Mouse (Mus musculus) E14TG2a.4 (cell line): ENCODE results near the gene Crybg3.
A peak's percentile ranks its signal among the peaks of the same experiment; 100 is the strongest.

Experiments used
- H3K27me3 ChIP-seq: 2 replicates; pipeline ENCODE4 v1.6.1; 2014; ENCODE audit warnings: low read length, control low read depth; ENCODE audit not compliant: insufficient read depth
- H3K36me3 ChIP-seq: 2 replicates; pipeline ENCODE4 v1.6.1; 2014; ENCODE audit warnings: low read length, control low read depth; ENCODE audit not compliant: insufficient read depth
- H3K4me1 ChIP-seq: replicated peaks from 2 replicates; pipeline ENCODE4 v1.6.1; 2014; ENCODE audit warnings: low read depth, low read length, control low read depth
- H3K4me3 ChIP-seq: replicated peaks from 2 replicates; pipeline ENCODE4 v1.5.1; 2014; ENCODE audit warnings: mild to moderate bottlenecking, low read length
- H3K9me3 ChIP-seq: 2 replicates; pipeline ENCODE4 v1.6.1; 2014; ENCODE audit warnings: low read length, control low read depth
- CTCF ChIP-seq: conservative IDR thresholded peaks from 2 replicates; pipeline ENCODE4 v1.5.1; 2014; ENCODE audit warnings: low read length
- NANOG ChIP-seq: IDR thresholded peaks from 2 replicates; pipeline ENCODE4 v1.6.1; 2014; ENCODE audit warnings: borderline replicate concordance, low read length, mixed read lengths
- POU5F1 ChIP-seq: IDR thresholded peaks from 2 replicates; pipeline ENCODE4 v1.6.1; 2014; ENCODE audit warnings: low read length, borderline replicate concordance

Gene Crybg3

GRCm38 (mm10) chr16:59551507-59551906 lies 49.3 kb downstream of the Crybg3 start:
- TF ChIP-seq CTCF = no peak
- TF ChIP-seq POU5F1 = no peak
- TF ChIP-seq NANOG = no peak
- Histone ChIP-seq H3K4me3 (no peak overlapping the region), H3K27me3 (no peaks in the 10 kb centered on the region), H3K36me3 (peaks cover 22% of the 10 kb centered on the region), H3K9me3 (no peaks in the 10 kb centered on the region), H3K4me1 (peaks cover 44% of the 10 kb centered on the region)

GRCm38 (mm10) chr16:59549631-59550030 lies 51.1 kb downstream of the Crybg3 start:
- TF ChIP-seq POU5F1 (no peak), CTCF (no peak), NANOG (no peak)
- Histone ChIP-seq H3K4me3 (no peak overlapping the region), H3K27me3 (no peaks in the 10 kb centered on the region), H3K36me3 (peaks cover 14% of the 10 kb centered on the region), H3K9me3 (no peaks in the 10 kb centered on the region), H3K4me1 (peaks cover 46% of the 10 kb centered on the region)

DNA sequence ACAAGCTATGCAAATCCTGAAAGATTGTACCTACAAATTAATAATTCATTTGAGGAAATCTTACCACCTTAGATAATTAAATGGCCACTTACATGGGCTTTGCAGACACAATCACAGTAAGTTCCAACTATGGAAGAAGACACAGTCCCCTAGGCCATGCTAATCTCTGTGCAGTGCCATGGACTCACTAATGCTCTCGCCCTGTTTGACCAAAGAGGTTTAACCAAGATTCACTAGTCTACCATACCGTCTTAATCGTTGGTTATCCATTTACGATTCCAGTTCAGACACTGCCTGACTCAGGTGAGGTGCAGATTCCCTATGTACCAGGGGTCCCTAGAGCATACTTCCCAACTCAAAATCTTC lies 52.2 kb downstream of the Crybg3 start:
- no peak for TF ChIP-seq CTCF
- TF ChIP-seq POU5F1 = no peak
- TF ChIP-seq NANOG = no peak
- Histone ChIP-seq H3K9me3 (no peaks in the 10 kb centered on the region), H3K36me3 (0 out of 2 replicates have a peak, but pooled peaks cover 6% of the 10 kb centered on the region), H3K4me1 (peaks cover 57% of the 10 kb centered on the region), H3K4me3 (no peak overlapping the region), H3K27me3 (no peaks in the 10 kb centered on the region)

GRCm38 (mm10) chr16:59547887-59548581 lies 52.7 kb downstream of the Crybg3 start:
- no peaks in the 10 kb centered on the region for H3K27me3 ChIP-seq
- 0 out of 2 replicates have a peak, but pooled peaks cover 6% of the 10 kb centered on the region for H3K36me3 ChIP-seq

DNA sequence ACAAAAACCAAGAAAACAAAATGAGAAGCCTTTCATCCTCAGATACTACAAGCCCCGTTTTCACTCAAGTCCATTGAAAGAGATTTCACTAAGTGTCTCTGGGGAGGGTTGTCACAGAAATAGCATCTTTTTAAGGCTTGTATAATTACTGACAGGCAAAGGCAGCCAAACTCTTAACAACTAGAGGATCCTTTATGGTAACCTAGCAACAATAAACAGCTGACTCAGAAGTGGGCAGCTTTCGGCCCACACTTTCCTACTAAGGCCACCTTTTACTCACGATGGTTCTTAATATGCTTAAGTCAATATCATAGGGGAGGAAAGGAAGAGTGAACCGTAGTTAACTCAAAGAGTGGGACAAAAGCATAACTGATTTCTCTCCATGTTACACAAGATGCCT lies 53.3 kb downstream of the Crybg3 start:
- TF ChIP-seq POU5F1 (no peak), CTCF (no peak)

More at GRCm38 (mm10) chr16:59547887-59548581, 52.7 kb downstream of the Crybg3 start:
- Histone ChIP-seq H3K4me1 (peaks cover 57% of the 10 kb centered on the region), H3K4me3 (no peak overlapping the region; the same call in 1 of the 2 replicates), H3K9me3 (no peaks in the 10 kb centered on the region)
- TF ChIP-seq CTCF (no peak), POU5F1 (no peak), NANOG (no peak)

GRCm38 (mm10) chr16:59545360-59545759 lies 55.4 kb downstream of the Crybg3 start:
- no peaks in the 10 kb centered on the region for H3K9me3 ChIP-seq
- H3K4me1 ChIP-seq = peaks cover 68% of the 10 kb centered on the region
- no peak overlapping the region for H3K4me3 ChIP-seq
- no peaks in the 10 kb centered on the region for H3K27me3 ChIP-seq
- 0 out of 2 replicates have a peak, but pooled peaks cover 3% of the 10 kb centered on the region for H3K36me3 ChIP-seq
- no peak for TF ChIP-seq CTCF
- TF ChIP-seq POU5F1 = no peak
- peak; percentile 71 for TF ChIP-seq NANOG

More for the DNA sequence above, 53.3 kb downstream of the Crybg3 start:
- H3K4me3 ChIP-seq = no peak overlapping the region
- no peaks in the 10 kb centered on the region for H3K27me3 ChIP-seq
- H3K36me3 ChIP-seq = 0 out of 2 replicates have a peak, but pooled peaks cover 6% of the 10 kb centered on the region
- peaks cover 57% of the 10 kb centered on the region for H3K4me1 ChIP-seq
- H3K9me3 ChIP-seq = no peaks in the 10 kb centered on the region

DNA sequence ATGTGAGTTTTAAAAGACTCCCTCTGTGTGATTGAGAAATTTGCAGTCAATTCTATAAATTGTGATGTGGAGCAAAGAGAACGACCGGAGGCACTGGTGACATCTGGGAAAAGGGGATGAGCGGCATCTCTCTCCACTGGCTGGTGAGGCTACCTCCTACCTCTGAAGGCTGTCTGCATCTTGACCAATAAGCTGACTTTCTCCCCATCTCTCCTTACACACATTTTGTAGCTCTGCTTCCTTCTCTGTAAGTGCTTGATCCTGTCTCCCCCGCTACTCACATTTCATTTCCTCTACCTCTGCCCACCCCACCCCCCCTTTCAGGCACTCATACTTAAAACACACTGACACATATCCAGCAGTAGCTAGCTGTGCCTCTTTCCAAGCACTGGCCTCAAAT lies 59.4 kb downstream of the Crybg3 start:
- no peak overlapping the region for H3K4me3 ChIP-seq
- TF ChIP-seq CTCF (no peak), POU5F1 (no peak), NANOG (no peak)
- H3K9me3 ChIP-seq = no peaks in the 10 kb centered on the region
- no peaks in the 10 kb centered on the region for H3K27me3 ChIP-seq
- 0 out of 2 replicates have a peak, but pooled peaks cover 11% of the 10 kb centered on the region for H3K36me3 ChIP-seq
- peaks cover 46% of the 10 kb centered on the region for H3K4me1 ChIP-seq

- peaks cover 45% of the 10 kb centered on the region for H3K4me1 ChIP-seq
Measured at GRCm38 (mm10) chr16:59540944-59541343, 59.8 kb downstream of the Crybg3 start.

More at GRCm38 (mm10) chr16:59540944-59541343, 59.8 kb downstream of the Crybg3 start:
- Histone ChIP-seq H3K4me3 (no peak overlapping the region), H3K27me3 (no peaks in the 10 kb centered on the region), H3K36me3 (peaks cover 14% of the 10 kb centered on the region), H3K9me3 (no peaks in the 10 kb centered on the region)
- TF ChIP-seq POU5F1 = no peak
- TF ChIP-seq NANOG = no peak
- no peak for TF ChIP-seq CTCF
